Mouse (Mus musculus) spleen, postnatal 36 days (tissue): ENCODE measurements around the gene Hoxc5.

Source experiments
- DNase-seq, 2 experiments: peaks; one replicate each; pipeline ENCODE4 v3.0.0; 2022; ENCODE audit warnings: low spot score in 2 of 2, mixed read lengths in 1 of 2

The Hoxc5 gene

GRCm38 (mm10) chr15:103035548-103035881, 68.3 kb downstream of the Hoxc5 start:
- DNase-seq = no peak

- DNase-seq = no peak
Observed at GRCm38 (mm10) chr15:103037579-103037978, 70.3 kb downstream of the Hoxc5 start.

DNA sequence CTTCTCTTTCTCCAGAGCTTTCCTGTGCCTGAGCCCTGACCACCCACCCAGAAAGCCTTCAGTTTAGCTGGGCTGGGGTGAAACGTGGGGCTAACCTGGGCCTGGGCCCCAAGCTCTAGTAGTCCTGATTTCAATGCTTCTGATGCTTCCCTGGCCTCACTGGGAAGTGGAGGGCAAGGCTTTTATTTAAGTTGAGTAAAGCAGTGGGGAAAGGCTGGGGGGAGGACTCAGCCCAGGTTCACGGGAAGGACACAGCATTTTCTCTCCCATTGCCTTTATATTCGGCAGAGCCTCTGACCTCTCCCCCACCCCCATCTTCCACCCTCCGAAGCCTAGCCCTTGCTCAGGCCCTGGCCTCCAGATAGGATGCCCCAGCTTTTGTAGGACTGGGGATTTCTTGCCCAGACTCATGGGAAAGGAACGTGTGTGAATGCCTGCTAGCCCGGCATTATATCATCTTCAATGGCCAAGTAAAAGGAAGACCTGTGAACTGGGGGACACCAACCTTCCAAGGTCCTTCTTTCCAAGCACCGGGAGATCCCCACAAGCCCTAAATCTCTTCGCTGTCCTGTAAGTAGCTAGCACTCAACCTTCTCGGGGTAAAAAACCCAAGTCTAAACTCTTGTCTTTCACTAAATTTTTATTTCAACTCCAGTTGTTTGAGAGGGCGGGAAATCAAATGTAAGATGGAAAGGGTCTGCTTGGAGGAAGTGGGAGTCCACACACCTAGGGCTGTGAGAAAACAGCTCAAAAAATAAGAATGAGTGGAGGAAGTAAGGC, 71.6 kb downstream of the Hoxc5 start:
- DNase-seq = no peak

GRCm38 (mm10) chr15:103039609-103040008, 72.4 kb downstream of the Hoxc5 start:
- DNase-seq = no peak

GRCm38 (mm10) chr15:103040601-103041000, 73.4 kb downstream of the Hoxc5 start:
- no peak for DNase-seq

DNA sequence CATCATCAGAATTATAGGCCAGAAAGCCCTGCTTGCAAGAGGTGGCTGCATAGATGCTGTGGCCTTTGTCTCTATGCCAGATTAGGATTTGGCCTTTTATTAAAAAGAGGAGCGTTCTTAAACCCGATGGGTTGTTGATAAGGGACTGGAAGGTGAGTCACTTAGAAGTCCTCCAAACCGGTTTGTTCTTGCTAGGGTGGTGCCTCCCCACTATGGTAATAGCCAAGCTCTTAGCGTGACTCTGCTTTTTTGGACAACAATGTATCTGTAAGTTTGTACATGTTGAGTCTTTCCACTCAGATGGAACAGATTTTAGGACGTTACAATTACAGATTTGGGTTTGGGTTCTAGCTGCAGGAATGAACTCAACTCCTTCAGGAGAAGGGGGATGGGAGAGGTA, 74.4 kb downstream of the Hoxc5 start:
- no peak for DNase-seq

- DNase-seq = no peak
Observed at GRCm38 (mm10) chr15:103042209-103042608, 75.0 kb downstream of the Hoxc5 start.

GRCm38 (mm10) chr15:103051670-103052069, 84.4 kb downstream of the Hoxc5 start:
- DNase-seq = no peak

DNA sequence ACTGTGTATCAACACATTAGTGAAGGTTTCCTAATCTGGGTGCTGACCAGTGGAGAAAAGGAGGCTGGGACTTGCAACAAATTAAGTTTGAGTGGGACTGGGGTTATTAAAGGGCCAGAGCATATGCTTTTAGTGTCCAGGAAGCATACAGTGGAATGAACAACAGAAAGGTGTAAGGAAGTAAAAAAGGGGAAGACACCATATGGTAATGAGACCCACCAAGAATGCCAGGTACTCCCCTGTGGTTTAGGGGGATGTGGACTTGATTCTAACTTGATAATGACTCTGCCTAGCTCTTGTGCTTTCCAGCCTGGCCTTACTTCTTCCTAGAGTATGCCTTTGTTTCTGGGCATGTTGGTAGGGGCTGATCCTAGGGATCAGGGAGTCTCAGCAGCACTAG, 86.0 kb downstream of the Hoxc5 start:
- DNase-seq = no peak

DNA sequence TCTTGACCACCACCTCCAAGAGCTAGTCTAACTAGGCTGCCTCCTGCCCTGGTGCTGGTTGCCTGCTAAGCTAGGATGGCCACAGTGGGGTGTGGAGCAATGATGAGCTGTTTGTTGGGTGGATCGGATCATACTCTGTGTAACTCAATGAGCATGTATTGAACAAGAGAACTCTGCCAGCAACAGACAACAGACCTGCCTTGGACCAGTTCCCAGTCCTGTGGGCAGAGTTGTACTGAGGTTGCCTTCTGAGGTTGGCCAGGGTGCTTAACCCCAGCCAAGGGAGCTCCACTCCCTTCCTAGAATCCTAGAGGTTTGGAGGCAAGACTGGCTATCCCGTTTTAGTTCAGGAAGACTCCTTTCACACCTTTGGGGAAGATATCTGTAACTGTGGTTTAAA, 89.2 kb downstream of the Hoxc5 start:
- DNase-seq = no peak

DNA sequence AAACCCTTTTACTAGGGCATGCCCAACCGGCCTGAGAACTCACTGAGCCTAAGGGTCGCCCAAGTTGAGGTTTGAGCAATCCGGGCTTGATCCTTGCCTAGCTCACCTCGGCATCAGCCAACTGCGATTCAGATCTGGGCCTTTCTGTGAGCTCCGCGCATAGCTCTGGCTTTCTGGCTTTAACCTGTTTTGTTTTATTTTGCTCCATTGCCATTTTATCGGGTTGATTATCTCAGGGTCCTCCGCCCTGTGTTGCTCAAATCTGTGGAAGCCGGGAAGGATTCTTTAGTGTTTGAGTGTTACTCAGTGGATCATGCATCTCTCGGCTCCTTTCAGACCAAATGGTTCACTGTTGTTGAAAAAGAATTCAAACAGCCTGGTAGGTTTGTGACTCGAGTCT, 91.5 kb downstream of the Hoxc5 start:
- no peak for DNase-seq

DNA sequence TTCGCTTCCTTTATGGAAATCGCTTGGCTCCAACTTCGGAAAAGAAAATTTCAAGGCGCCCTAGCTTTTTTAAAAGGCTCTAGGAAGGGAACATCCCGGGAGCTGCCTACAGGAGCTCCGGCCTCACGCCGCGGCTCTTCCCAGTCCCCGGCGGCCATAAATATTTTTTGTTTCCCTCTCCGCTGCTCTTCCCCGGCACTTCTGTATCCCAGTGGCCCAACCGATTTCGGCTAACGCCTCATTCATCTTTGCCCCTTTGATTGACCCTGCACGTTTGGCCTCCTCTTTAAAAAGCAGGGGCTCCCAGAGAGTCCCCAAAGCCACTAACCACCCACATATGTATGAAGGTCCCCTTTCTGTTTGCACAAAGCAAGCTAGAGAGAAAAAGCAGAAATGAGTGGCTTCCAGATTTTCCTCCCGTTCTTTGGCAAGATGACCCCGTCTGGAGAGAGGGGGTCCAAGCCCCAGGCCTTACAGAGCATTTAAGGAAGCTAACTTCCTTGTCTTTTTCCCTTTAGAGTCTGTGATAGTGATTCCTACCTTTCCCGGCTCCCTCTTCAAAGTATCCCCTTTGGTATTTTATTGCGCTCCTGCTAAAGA, 92.2 kb downstream of the Hoxc5 start:
- no peak for DNase-seq

DNA sequence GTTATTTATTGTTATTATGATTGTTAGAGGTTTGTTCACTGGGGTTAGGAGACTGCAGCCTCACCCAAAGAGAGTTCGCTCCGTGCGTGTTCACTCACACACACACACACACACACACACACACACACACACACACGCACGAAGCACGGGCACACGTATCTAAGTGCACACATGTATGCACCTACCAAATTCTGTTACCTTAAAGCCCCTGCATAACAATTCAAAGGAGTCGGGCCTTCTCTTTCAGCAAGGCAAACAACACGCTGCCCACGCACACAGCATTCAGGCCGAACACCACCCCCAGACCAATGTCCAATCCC, 92.7 kb downstream of the Hoxc5 start:
- no peak for DNase-seq

GRCm38 (mm10) chr15:103060341-103061130, 93.3 kb downstream of the Hoxc5 start:
- DNase-seq = no peak

DNA sequence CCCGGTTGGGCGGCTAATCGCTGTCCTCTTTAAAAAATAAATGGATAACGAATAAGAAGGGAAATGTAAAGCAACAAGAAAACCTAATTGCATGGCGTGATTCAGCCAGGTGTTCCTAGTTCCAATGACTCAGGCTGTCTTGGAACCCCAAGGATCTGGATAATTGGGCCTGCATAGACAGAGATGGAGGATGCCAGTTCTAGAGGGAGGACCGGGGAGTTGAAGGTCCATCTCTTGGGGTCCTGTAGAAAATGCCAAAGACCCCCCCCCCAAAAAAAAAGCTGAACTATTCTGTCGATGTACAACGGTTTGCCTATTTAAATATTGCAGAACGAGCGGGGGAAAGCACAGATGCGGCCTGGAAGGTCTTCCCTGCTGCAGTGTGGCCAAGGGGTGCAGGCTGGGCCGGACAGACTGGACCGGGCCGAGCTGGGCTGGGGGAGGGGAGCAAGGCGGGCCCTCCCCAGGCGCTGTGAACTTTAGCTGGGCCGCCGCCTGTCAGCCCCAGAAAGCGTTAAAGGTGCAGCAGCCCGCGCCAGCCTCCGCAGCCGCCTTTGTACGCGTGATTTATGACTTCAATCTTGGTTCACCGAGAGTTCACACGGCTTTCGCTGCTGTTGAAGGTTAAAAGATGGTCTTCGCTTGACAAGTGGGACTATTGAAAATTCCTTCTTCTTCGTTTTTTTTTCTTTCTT, 94.0 kb downstream of the Hoxc5 start:
- no peak for DNase-seq

DNA sequence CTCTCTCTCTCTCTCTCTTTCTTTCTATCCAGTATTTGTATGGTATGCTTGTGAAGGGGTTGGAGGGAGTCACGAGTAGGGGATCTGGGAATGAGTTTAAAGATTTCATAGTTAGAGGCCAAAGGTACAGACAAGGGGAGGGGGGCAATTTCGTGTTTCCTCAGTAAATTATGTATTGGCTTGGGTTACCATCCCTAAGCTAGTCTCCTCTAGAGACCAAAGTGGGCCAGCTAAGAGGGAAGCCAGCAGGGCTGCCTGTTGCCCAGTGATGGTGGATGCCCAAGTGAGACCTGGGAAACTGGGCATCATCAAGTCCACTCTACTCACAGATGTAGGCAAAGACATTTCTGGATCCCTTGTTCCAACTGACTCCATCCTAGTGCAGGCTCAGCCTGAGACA, 94.7 kb downstream of the Hoxc5 start:
- no peak for DNase-seq

DNA sequence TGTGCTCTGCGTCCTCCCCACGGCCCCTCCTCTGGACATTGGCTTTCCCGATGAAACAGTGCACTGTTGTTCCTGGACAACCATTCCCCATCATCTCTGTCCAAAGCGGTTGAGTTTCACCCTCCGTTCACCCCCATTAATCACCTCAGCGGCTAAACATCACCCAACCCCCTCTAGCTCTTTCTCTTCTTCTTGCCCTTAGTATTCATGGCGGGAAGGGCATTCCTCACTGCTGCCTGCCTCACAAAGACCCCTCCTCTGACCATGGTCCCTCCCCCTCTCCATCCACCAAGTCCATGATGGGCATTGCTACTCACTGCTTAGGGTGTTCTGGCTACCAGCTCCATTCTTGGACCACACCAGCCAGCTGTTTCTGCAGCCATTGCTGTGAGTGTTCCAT, 98.4 kb downstream of the Hoxc5 start:
- DNase-seq = no peak
